Mouse (Mus musculus): ENCODE results near the gene Camk1g. TPM values are rescaled to one million over a fixed set of nuclear protein-coding genes. Genes with fewer than 3 reads are reported as not detected.

Camk1g gene
- polyA plus RNA-seq, 1 experiment from 2014 or later, result 46.0 TPM

GRCm38 (mm10) chr1:193309785-193310518 is 60.1 kb downstream of the Camk1g start:
- Histone ChIP-seq H3K27me3 (ENCODE audit: control insufficient read depth, insufficient read depth, low read length) (no peaks in the 10 kb centered on the region), H3K9ac (replicated peaks; ENCODE audit: low read length) (no peak overlapping the region), H3K4me2 (ENCODE audit: low read length) (no peak overlapping the region), H3K4me3 (replicated peaks; ENCODE audit: low read depth, low read length) (no peak overlapping the region), H3K36me3 (ENCODE audit: control insufficient read depth, insufficient read depth, low read length) (no peaks in the 10 kb centered on the region), H3K27ac (replicated peaks; ENCODE audit: low read depth, low read length) (no peak overlapping the region), H3K4me1 (ENCODE audit: control insufficient read depth, insufficient read depth, low read length) (peaks cover 5% of the 10 kb centered on the region; the same call in 1 of the 2 replicates), H3K9me3 (ENCODE audit: control insufficient read depth, low read length) (no peaks in the 10 kb centered on the region)
- DNase-seq (no peak), ATAC-seq (ENCODE audit: low FRiP score, low TSS enrichment) (no peak)
- WGBS, result 87% methylated on average over 1 of the region's 1 CpGs

GRCm38 (mm10) chr1:193306832-193307231 is 63.3 kb downstream of the Camk1g start:
- DNase-seq (no peak), ATAC-seq (ENCODE audit: low FRiP score, low TSS enrichment) (no peak)
- Histone ChIP-seq H3K9me3 (ENCODE audit: control insufficient read depth, low read length) (no peaks in the 10 kb centered on the region), H3K4me2 (ENCODE audit: low read length) (no peak overlapping the region), H3K27ac (replicated peaks; ENCODE audit: low read depth, low read length) (no peak overlapping the region), H3K4me1 (ENCODE audit: control insufficient read depth, insufficient read depth, low read length) (peaks cover 5% of the 10 kb centered on the region; the same call in 1 of the 2 replicates), H3K4me3 (replicated peaks; ENCODE audit: low read depth, low read length) (no peak overlapping the region), H3K9ac (replicated peaks; ENCODE audit: low read length) (no peak overlapping the region), H3K36me3 (ENCODE audit: control insufficient read depth, insufficient read depth, low read length) (no peaks in the 10 kb centered on the region), H3K27me3 (ENCODE audit: control insufficient read depth, insufficient read depth, low read length) (no peaks in the 10 kb centered on the region)
- 94% methylated on average over 2 of the region's 2 CpGs for WGBS

- ATAC-seq (ENCODE audit: low FRiP score, low TSS enrichment) (peak; percentile 69), DNase-seq (peak; percentile 53)
- no peaks in the 10 kb centered on the region for H3K36me3 ChIP-seq (ENCODE audit: control insufficient read depth, insufficient read depth, low read length)
- H3K27ac ChIP-seq (replicated peaks; ENCODE audit: low read depth, low read length), result no peak overlapping the region
- no peak overlapping the region for H3K9ac ChIP-seq (replicated peaks; ENCODE audit: low read length)
- no peaks in the 10 kb centered on the region for H3K27me3 ChIP-seq (ENCODE audit: control insufficient read depth, insufficient read depth, low read length)
- no peak overlapping the region for H3K4me3 ChIP-seq (replicated peaks; ENCODE audit: low read depth, low read length)
- no peak overlapping the region for H3K4me2 ChIP-seq (ENCODE audit: low read length)
- H3K9me3 ChIP-seq (ENCODE audit: control insufficient read depth, low read length), result no peaks in the 10 kb centered on the region
- 15% methylated on average over 7 of the region's 7 CpGs for WGBS
- H3K4me1 ChIP-seq (ENCODE audit: control insufficient read depth, insufficient read depth, low read length), result peaks cover 5% of the 10 kb centered on the region; the same call in 1 of the 2 replicates
Measured at GRCm38 (mm10) chr1:193305386-193305785, 64.7 kb downstream of the Camk1g start.

GRCm38 (mm10) chr1:193303096-193303495 is 67.0 kb downstream of the Camk1g start:
- no peak overlapping the region for H3K4me2 ChIP-seq (ENCODE audit: low read length)
- no peaks in the 10 kb centered on the region for H3K27me3 ChIP-seq (ENCODE audit: control insufficient read depth, insufficient read depth, low read length)
- peaks cover 5% of the 10 kb centered on the region; the same call in 1 of the 2 replicates for H3K4me1 ChIP-seq (ENCODE audit: control insufficient read depth, insufficient read depth, low read length)
- WGBS, result 73% methylated on average over 2 of the region's 2 CpGs
- no peaks in the 10 kb centered on the region for H3K36me3 ChIP-seq (ENCODE audit: control insufficient read depth, insufficient read depth, low read length)
- ATAC-seq (ENCODE audit: low FRiP score, low TSS enrichment) (no peak), DNase-seq (no peak)
- H3K27ac ChIP-seq (replicated peaks; ENCODE audit: low read depth, low read length), result no peak overlapping the region
- no peak overlapping the region for H3K4me3 ChIP-seq (replicated peaks; ENCODE audit: low read depth, low read length)
- no peaks in the 10 kb centered on the region for H3K9me3 ChIP-seq (ENCODE audit: control insufficient read depth, low read length)
- H3K9ac ChIP-seq (replicated peaks; ENCODE audit: low read length), result no peak overlapping the region

GRCm38 (mm10) chr1:193302093-193302405 is 68.0 kb downstream of the Camk1g start:
- no peak overlapping the region for H3K4me2 ChIP-seq (ENCODE audit: low read length)
- no peaks in the 10 kb centered on the region for H3K36me3 ChIP-seq (ENCODE audit: control insufficient read depth, insufficient read depth, low read length)
- DNase-seq (no peak), ATAC-seq (ENCODE audit: low FRiP score, low TSS enrichment) (no peak)
- no peaks in the 10 kb centered on the region for H3K27me3 ChIP-seq (ENCODE audit: control insufficient read depth, insufficient read depth, low read length)
- peaks cover 5% of the 10 kb centered on the region; the same call in 1 of the 2 replicates for H3K4me1 ChIP-seq (ENCODE audit: control insufficient read depth, insufficient read depth, low read length)
- H3K4me3 ChIP-seq (replicated peaks; ENCODE audit: low read depth, low read length), result no peak overlapping the region
- no peaks in the 10 kb centered on the region for H3K9me3 ChIP-seq (ENCODE audit: control insufficient read depth, low read length)
- H3K9ac ChIP-seq (replicated peaks; ENCODE audit: low read length), result no peak overlapping the region
- H3K27ac ChIP-seq (replicated peaks; ENCODE audit: low read depth, low read length), result no peak overlapping the region
- 68% methylated on average over 8 of the region's 8 CpGs for WGBS

GRCm38 (mm10) chr1:193301216-193302092 is 68.6 kb downstream of the Camk1g start:
- no peak for ATAC-seq (ENCODE audit: low FRiP score, low TSS enrichment)

GRCm38 (mm10) chr1:193299995-193300394 is 70.1 kb downstream of the Camk1g start:
- WGBS, result 71% methylated on average over 1 of the region's 1 CpGs
- H3K36me3 ChIP-seq (ENCODE audit: control insufficient read depth, insufficient read depth, low read length), result no peaks in the 10 kb centered on the region
- no peak for ATAC-seq (ENCODE audit: low FRiP score, low TSS enrichment)

More at GRCm38 (mm10) chr1:193301216-193302092, 68.6 kb downstream of the Camk1g start:
- Histone ChIP-seq H3K9ac (replicated peaks; ENCODE audit: low read length) (no peak overlapping the region), H3K4me3 (replicated peaks; ENCODE audit: low read depth, low read length) (no peak overlapping the region), H3K27me3 (ENCODE audit: control insufficient read depth, insufficient read depth, low read length) (no peaks in the 10 kb centered on the region), H3K4me1 (ENCODE audit: control insufficient read depth, insufficient read depth, low read length) (peaks cover 5% of the 10 kb centered on the region; the same call in 1 of the 2 replicates), H3K27ac (replicated peaks; ENCODE audit: low read depth, low read length) (no peak overlapping the region), H3K36me3 (ENCODE audit: control insufficient read depth, insufficient read depth, low read length) (no peaks in the 10 kb centered on the region), H3K9me3 (ENCODE audit: control insufficient read depth, low read length) (no peaks in the 10 kb centered on the region), H3K4me2 (ENCODE audit: low read length) (no peak overlapping the region)
- DNase-seq, result no peak
- WGBS, result 76% methylated on average over 6 of the region's 6 CpGs

GRCm38 (mm10) chr1:193298141-193298765 is 71.8 kb downstream of the Camk1g start:
- H3K4me1 ChIP-seq (ENCODE audit: control insufficient read depth, insufficient read depth, low read length), result no peaks in the 10 kb centered on the region
- WGBS, result 79% methylated on average over 3 of the region's 3 CpGs
- no peak overlapping the region for H3K27ac ChIP-seq (replicated peaks; ENCODE audit: low read depth, low read length)
- no peaks in the 10 kb centered on the region for H3K27me3 ChIP-seq (ENCODE audit: control insufficient read depth, insufficient read depth, low read length)
- ATAC-seq (ENCODE audit: low FRiP score, low TSS enrichment), result no peak
- H3K4me2 ChIP-seq (ENCODE audit: low read length), result no peak overlapping the region
- no peaks in the 10 kb centered on the region for H3K9me3 ChIP-seq (ENCODE audit: control insufficient read depth, low read length)
- no peak for DNase-seq
- H3K4me3 ChIP-seq (replicated peaks; ENCODE audit: low read depth, low read length), result no peak overlapping the region
- no peak overlapping the region for H3K9ac ChIP-seq (replicated peaks; ENCODE audit: low read length)
- no peaks in the 10 kb centered on the region for H3K36me3 ChIP-seq (ENCODE audit: control insufficient read depth, insufficient read depth, low read length)

More at GRCm38 (mm10) chr1:193299995-193300394, 70.1 kb downstream of the Camk1g start:
- no peak for DNase-seq
- Histone ChIP-seq H3K9me3 (ENCODE audit: control insufficient read depth, low read length) (no peaks in the 10 kb centered on the region), H3K9ac (replicated peaks; ENCODE audit: low read length) (no peak overlapping the region), H3K27me3 (ENCODE audit: control insufficient read depth, insufficient read depth, low read length) (no peaks in the 10 kb centered on the region), H3K4me3 (replicated peaks; ENCODE audit: low read depth, low read length) (no peak overlapping the region), H3K4me1 (ENCODE audit: control insufficient read depth, insufficient read depth, low read length) (no peaks in the 10 kb centered on the region), H3K27ac (replicated peaks; ENCODE audit: low read depth, low read length) (no peak overlapping the region), H3K4me2 (ENCODE audit: low read length) (no peak overlapping the region)
